Mouse (Mus musculus): ENCODE results near the gene Scamp5.

Scamp5 gene

DNA sequence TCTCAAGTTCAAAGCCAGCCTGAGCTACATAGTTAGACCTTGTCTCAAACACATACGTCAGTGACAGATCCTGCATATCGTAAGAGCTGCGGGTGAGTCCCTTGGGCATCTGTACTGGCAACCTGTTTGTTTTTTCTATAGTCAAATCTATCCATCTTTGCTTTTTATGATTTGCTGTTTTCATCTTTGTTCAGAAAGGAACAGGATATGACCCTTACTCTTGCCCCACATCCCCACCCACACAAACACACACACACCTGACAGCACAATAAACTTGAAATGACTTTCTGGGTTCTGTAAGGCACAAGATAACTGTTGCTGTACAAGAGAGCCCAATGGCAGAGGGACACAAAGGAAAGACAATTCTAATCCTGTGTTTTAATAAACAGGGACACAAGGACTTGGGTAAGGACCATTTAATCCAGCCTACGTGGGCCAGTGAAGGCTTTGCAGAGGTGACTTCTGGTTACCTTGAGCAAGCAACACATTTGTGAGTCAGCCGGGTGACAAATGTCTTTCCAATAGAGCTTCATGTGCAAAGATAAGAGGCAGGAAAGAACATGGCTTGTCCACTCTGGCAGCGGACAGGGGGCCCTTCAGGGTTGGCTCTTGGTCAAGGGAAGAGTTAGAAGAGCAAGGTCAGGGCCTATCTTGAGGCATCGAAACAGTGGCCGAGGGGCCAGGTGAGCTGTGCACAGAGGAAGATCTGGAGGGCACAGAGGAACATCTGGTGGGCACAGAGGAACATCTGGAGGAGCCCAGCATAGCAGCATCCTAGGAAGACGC is 60.5 kb downstream of the Scamp5 start:
- DNase-seq: no peak

DNA sequence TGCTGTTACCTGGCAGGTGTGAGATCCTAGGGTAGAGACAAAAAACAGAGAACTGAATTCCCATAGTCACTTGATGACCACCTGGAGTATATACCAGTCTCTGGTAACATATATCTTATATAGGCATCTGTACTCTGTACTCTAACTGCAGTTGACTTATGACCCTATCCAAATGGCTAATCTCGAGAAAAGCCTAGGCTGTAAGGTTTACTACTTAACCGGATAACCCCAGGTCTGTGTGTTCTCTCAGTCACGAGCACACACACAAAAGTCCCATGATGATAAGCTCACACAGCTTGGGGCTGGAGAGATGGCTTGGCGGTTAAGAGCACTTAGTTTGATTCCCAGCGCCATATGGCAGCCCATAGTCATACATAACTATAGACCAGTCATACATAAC is 61.5 kb downstream of the Scamp5 start:
- DNase-seq: no peak

DNA sequence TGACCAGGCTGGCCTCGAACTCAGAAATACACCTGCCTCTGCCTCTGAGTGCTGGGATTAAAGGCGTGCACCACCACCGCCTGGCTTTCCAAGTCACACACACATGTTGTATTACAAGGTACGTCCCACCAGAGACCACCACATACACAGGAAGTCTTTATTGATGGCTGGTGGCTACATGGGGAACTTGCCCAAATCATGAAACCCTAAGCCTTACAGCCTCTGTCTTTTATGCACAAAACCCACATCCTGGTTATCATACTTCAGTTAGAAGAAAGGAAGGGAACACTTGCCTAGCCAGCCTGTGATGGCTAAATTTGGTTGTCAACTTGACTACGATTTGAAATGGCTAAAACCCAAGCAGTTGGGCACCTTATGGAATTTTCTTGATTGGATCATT is 63.8 kb downstream of the Scamp5 start:
- no peak for DNase-seq

DNA sequence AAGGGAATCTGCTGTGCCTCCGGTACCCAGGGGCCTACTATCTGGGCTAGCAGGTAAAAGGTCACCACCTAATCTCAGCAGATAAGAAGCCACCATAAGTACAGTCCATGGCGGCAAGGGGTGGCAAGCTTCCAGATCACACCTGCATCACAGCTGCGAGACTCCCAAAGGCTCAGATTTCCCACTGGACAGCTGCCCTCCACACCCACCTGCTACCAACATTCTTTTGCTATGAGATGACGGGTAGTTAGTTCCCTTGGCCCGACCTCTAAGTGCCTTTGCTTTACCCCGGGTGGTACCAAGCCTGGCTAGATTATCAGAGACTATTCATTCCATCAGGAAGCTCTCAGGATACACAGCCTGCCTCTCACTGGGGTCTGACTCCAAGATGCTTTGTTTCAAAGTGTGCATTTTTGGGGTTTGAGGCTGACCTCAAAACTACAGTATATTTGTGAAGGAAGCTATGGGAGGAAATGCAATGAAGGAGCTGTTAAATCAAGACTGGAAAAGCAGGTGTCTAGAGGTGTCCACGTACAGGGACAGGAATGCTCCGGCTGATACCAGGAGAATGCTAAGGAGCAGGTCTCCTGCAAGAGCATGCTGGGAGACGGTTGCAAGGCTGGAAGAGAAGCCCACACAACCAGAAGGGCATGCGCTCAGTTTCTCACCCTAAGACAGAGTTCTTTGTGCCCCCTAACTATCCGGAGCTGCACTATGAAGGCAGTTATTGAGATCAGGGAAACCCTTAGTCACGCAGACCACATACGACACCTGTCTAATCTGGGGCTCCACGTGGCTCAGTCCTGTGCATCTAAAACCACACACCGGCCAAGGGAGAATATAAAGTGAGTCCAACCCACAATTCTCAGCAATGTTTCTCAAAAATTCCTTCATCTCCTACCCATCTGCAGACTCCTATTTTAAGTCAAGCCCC is 65.3 kb downstream of the Scamp5 start:
- DNase-seq: no peak

DNA sequence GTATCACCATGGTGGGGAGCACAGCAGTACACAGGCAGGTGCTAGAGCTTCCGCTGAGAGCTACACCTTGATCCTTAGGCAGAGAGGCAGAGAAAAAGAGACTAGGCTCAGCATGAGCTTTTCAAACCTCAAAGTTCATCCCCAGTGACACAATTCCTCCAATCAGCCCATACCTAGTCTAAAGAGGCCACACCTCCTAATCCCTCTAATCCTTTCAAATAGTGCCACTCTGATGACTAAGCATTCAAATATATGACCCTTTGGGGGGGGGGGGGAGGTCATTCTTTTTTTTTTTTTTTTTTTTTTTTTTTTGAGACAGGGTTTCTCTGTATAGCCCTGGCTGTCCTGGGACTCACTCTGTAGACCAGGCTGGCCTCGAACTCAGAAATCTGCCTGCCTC is 69.1 kb downstream of the Scamp5 start:
- no peak for DNase-seq

DNA sequence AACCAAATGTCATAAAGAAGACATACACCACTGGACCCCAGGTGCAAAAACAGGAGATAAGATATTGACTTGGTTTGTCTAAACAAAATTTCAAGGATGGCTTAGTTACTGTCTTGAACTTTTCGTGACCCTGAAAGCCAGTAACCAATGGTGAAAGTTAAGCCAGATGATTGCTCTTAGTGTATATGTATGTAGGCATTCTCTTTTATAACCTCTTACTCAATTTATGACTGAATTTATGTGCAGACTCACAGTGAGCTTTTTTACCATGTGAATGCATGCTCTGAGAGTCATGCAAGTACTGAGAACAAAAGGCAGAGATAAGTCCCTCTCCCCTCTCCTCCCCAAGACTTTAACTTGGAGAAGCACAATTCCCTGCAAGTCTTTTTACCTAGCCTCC is 75.0 kb downstream of the Scamp5 start:
- no peak for DNase-seq
